Mouse (Mus musculus): ENCODE data around the gene Slc38a11. TPM values are rescaled to one million over a fixed set of nuclear protein-coding genes. Genes with fewer than 3 reads are reported as not detected.

Gene Slc38a11
- 0.58 and 0.73 TPM in 2 replicates for polyA plus RNA-seq (2014; fragmentation: Nextera tagmentation; extraction: Ambion mirVana)

DNA sequence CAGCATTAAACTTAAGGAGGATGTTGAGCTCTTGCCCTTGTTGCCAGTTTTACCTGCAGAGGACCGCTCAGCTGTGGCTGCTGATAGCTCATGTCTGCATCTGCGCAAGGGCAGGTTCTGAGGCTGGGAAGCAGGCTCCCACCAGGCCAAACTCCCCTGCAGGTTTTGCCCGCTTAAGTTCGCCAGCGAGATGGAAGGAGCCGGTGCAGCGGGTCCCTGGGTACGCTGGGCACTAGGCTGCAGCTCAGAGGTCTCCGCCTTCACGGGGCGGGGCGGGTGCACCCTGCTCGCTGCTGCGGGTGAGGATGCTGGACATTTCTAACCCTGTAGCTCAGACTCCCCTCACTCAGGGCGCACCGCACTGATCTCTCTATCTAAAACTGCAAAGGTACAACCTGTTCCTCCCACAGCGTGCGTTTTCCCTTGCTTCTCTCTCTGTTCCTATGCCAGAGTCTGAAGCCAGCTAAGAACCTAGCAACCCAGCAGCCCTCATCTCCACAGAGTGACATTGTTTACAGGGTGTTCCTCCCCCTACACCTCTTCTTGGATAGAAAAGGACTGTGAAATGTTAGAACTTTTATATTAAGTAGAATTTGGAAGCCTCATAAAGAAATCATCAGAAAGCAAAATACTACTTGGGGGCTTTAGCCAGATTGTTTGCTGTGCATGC, at the start of gene Slc38a11:
Slc38a11 (minus strand) TSS at position 207 of the 670 bp plus-strand sequence.
- Histone ChIP-seq H3K4me1 (ENCODE audit: control insufficient read depth, insufficient read depth, low read length) (no peaks in the 10 kb centered on the region), H3K36me3 (ENCODE audit: control insufficient read depth, insufficient read depth, low read length) (no peaks in the 10 kb centered on the region), H3K9me3 (ENCODE audit: control insufficient read depth, low read length) (no peaks in the 10 kb centered on the region), H3K27me3 (replicated peaks; ENCODE audit: control insufficient read depth, insufficient read depth, low read length) (peaks cover 9% of the 10 kb centered on the region), H3K4me3 (ENCODE audit: low read depth, low read length) (peak within 1 kb of the TSS; percentile 15; the same call in 1 of the 2 replicates), H3K9ac (ENCODE audit: low read depth, low read length) (no peak within 1 kb of the TSS), H3K27ac (replicated peaks; ENCODE audit: low read depth, low read length) (no peak within 1 kb of the TSS), H3K4me2 (ENCODE audit: low read depth, low read length) (peak within 1 kb of the TSS; percentile 43)
- peak; percentile 20 for DNase-seq (ENCODE audit: low spot score)
- ATAC-seq (ENCODE audit: low read depth) = peak; percentile 57; the same call in 1 of the 2 replicates
- WGBS = 5% methylated on average over 14 of the region's 18 CpGs

GRCm38 (mm10) chr2:65407110-65407509, 43.3 kb upstream of the Slc38a11 start:
- H3K36me3 ChIP-seq (ENCODE audit: control insufficient read depth, insufficient read depth, low read length) = no peaks in the 10 kb centered on the region
- no peak for DNase-seq (ENCODE audit: low spot score)
- H3K4me2 ChIP-seq (ENCODE audit: low read depth, low read length) = no peak overlapping the region
- no peak overlapping the region for H3K9ac ChIP-seq (ENCODE audit: low read depth, low read length)
- H3K27me3 ChIP-seq (replicated peaks; ENCODE audit: control insufficient read depth, insufficient read depth, low read length) = no peaks in the 10 kb centered on the region
- H3K9me3 ChIP-seq (ENCODE audit: control insufficient read depth, low read length) = no peaks in the 10 kb centered on the region
- ATAC-seq (ENCODE audit: low read depth) = no peak
- no peaks in the 10 kb centered on the region for H3K4me1 ChIP-seq (ENCODE audit: control insufficient read depth, insufficient read depth, low read length)
- WGBS = 83% methylated on average over 2 of the region's 2 CpGs
- no peak overlapping the region for H3K4me3 ChIP-seq (ENCODE audit: low read depth, low read length)
- no peak overlapping the region for H3K27ac ChIP-seq (replicated peaks; ENCODE audit: low read depth, low read length)

DNA sequence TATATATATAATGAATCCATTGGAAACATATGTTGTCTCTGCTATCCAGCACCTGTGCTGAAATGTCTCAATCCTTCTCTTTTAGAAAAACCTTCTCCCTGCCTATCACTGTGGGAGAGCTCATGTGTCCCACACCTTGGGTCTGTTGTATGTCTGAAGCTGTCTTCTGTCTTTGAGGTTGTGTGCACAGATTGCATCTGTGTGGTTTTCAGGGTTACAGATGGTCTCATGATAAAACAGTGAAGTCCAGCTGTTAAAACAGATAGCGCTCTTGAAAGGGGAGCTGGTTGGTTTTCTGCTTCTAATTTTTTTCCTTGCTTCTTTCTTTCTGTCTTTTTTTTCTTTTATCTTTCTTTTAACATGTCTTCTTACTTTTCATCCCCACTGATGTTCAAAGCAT, 41.6 kb upstream of the Slc38a11 start:
- H3K27me3 ChIP-seq (replicated peaks; ENCODE audit: control insufficient read depth, insufficient read depth, low read length) = no peaks in the 10 kb centered on the region
- no peak overlapping the region for H3K4me3 ChIP-seq (ENCODE audit: low read depth, low read length)
- no peaks in the 10 kb centered on the region for H3K36me3 ChIP-seq (ENCODE audit: control insufficient read depth, insufficient read depth, low read length)
- H3K4me1 ChIP-seq (ENCODE audit: control insufficient read depth, insufficient read depth, low read length) = no peaks in the 10 kb centered on the region
- H3K9me3 ChIP-seq (ENCODE audit: control insufficient read depth, low read length) = no peaks in the 10 kb centered on the region
- no peak overlapping the region for H3K9ac ChIP-seq (ENCODE audit: low read depth, low read length)
- ATAC-seq (ENCODE audit: low read depth) (no peak), DNase-seq (ENCODE audit: low spot score) (no peak)
- H3K4me2 ChIP-seq (ENCODE audit: low read depth, low read length) = no peak overlapping the region
- H3K27ac ChIP-seq (replicated peaks; ENCODE audit: low read depth, low read length) = no peak overlapping the region
- 88% methylated on average over 1 of the region's 1 CpGs for WGBS

- no peak overlapping the region for H3K9ac ChIP-seq (ENCODE audit: low read depth, low read length)
- DNase-seq (ENCODE audit: low spot score) (no peak), ATAC-seq (ENCODE audit: low read depth) (no peak)
- H3K27ac ChIP-seq (replicated peaks; ENCODE audit: low read depth, low read length) = no peak overlapping the region
- H3K9me3 ChIP-seq (ENCODE audit: control insufficient read depth, low read length) = no peaks in the 10 kb centered on the region
- no peak overlapping the region for H3K4me3 ChIP-seq (ENCODE audit: low read depth, low read length)
- H3K4me2 ChIP-seq (ENCODE audit: low read depth, low read length) = no peak overlapping the region
- H3K27me3 ChIP-seq (replicated peaks; ENCODE audit: control insufficient read depth, insufficient read depth, low read length) = no peaks in the 10 kb centered on the region
- 68% methylated on average over 5 of the region's 5 CpGs for WGBS
- no peaks in the 10 kb centered on the region for H3K4me1 ChIP-seq (ENCODE audit: control insufficient read depth, insufficient read depth, low read length)
- no peaks in the 10 kb centered on the region for H3K36me3 ChIP-seq (ENCODE audit: control insufficient read depth, insufficient read depth, low read length)
Observed at GRCm38 (mm10) chr2:65402001-65402400, 38.2 kb upstream of the Slc38a11 start.

DNA sequence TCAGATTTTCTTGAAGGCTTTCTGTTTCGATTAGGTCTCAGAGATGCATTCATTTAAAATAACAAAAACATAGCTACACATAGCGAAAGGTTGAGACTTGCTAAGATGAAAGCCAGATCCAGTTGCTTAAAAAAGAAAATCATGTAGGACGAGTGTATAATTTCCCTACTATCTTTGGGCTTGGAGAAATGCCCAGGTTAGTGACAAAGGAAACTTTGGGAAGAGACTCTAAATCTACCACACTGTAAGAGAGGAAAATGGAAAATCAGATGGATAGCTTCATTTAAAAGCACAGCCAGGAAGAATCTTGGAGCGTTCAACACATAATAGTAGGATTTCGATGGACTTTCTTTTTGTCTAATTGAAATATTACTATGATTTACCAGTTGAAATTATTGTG, 36.1 kb upstream of the Slc38a11 start:
- no peaks in the 10 kb centered on the region for H3K27me3 ChIP-seq (replicated peaks; ENCODE audit: control insufficient read depth, insufficient read depth, low read length)
- no peaks in the 10 kb centered on the region for H3K9me3 ChIP-seq (ENCODE audit: control insufficient read depth, low read length)
- no peak overlapping the region for H3K4me2 ChIP-seq (ENCODE audit: low read depth, low read length)
- no peaks in the 10 kb centered on the region for H3K36me3 ChIP-seq (ENCODE audit: control insufficient read depth, insufficient read depth, low read length)
- no peak overlapping the region for H3K9ac ChIP-seq (ENCODE audit: low read depth, low read length)
- no peak for ATAC-seq (ENCODE audit: low read depth)
- H3K27ac ChIP-seq (replicated peaks; ENCODE audit: low read depth, low read length) = no peak overlapping the region
- peak; percentile 26 for DNase-seq (ENCODE audit: low spot score)
- H3K4me1 ChIP-seq (ENCODE audit: control insufficient read depth, insufficient read depth, low read length) = no peaks in the 10 kb centered on the region
- WGBS = 71% methylated on average over 5 of the region's 5 CpGs
- H3K4me3 ChIP-seq (ENCODE audit: low read depth, low read length) = no peak overlapping the region

DNA sequence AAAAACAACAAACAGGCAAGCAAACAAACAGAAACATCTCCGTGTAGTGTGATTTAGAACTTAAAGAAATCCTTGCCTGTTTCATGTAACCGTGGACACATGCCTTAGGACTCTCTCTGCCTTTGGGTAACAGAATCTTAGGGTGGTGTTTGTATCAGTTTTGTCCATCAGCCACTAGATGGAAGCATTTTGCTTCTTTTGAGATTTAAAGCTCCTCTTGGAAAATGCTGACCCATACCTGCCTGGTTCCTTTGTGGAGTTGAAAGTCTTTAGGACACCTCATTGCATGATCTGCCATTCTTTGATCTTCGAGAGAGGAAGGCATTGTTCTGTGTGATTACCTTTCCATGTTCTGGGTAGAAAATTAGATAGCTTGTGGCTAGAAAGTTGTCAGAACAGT, 32.3 kb upstream of the Slc38a11 start:
- Histone ChIP-seq H3K27ac (replicated peaks; ENCODE audit: low read depth, low read length) (no peak overlapping the region), H3K9ac (ENCODE audit: low read depth, low read length) (no peak overlapping the region), H3K4me3 (ENCODE audit: low read depth, low read length) (no peak overlapping the region), H3K4me1 (ENCODE audit: control insufficient read depth, insufficient read depth, low read length) (no peaks in the 10 kb centered on the region), H3K36me3 (ENCODE audit: control insufficient read depth, insufficient read depth, low read length) (no peaks in the 10 kb centered on the region), H3K4me2 (ENCODE audit: low read depth, low read length) (no peak overlapping the region), H3K27me3 (replicated peaks; ENCODE audit: control insufficient read depth, insufficient read depth, low read length) (no peaks in the 10 kb centered on the region), H3K9me3 (ENCODE audit: control insufficient read depth, low read length) (no peaks in the 10 kb centered on the region)
- ATAC-seq (ENCODE audit: low read depth) (0 out of 2 replicates have a peak, but pooled peaks have one; percentile 41), DNase-seq (ENCODE audit: low spot score) (peak; percentile 70)
- 12% methylated on average over 3 of the region's 3 CpGs for WGBS

DNA sequence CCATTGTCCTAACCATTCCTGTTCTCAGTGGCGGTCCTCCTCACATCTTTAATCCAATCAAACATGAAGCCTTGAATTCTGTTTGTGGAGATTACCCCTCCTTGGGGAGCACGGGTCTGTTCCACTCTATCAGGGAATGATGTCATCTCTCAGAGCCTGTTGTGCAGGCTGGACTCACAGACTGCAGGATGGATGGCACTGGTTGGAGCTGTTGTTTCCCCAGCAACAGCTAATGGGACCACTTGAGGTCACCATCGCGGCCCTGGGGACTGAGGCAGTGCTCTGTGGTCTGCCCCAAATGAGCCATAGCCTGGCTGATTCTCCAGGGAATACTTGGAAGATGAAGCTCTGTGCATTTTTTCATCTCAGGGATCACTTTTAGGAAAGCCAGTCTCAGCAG, 29.2 kb upstream of the Slc38a11 start:
- Histone ChIP-seq H3K4me1 (ENCODE audit: control insufficient read depth, insufficient read depth, low read length) (no peaks in the 10 kb centered on the region), H3K9me3 (ENCODE audit: control insufficient read depth, low read length) (no peaks in the 10 kb centered on the region), H3K4me2 (ENCODE audit: low read depth, low read length) (no peak overlapping the region), H3K4me3 (ENCODE audit: low read depth, low read length) (no peak overlapping the region), H3K36me3 (ENCODE audit: control insufficient read depth, insufficient read depth, low read length) (no peaks in the 10 kb centered on the region), H3K27ac (replicated peaks; ENCODE audit: low read depth, low read length) (no peak overlapping the region), H3K27me3 (replicated peaks; ENCODE audit: control insufficient read depth, insufficient read depth, low read length) (no peaks in the 10 kb centered on the region), H3K9ac (ENCODE audit: low read depth, low read length) (no peak overlapping the region)
- DNase-seq (ENCODE audit: low spot score) = no peak
- 72% methylated on average over 4 of the region's 4 CpGs for WGBS
- ATAC-seq (ENCODE audit: low read depth) = peak; percentile 65

GRCm38 (mm10) chr2:65391322-65391721, 27.5 kb upstream of the Slc38a11 start:
- H3K27ac ChIP-seq (replicated peaks; ENCODE audit: low read depth, low read length) = no peak overlapping the region
- no peak overlapping the region for H3K4me3 ChIP-seq (ENCODE audit: low read depth, low read length)
- no peak for ATAC-seq (ENCODE audit: low read depth)
- H3K27me3 ChIP-seq (replicated peaks; ENCODE audit: control insufficient read depth, insufficient read depth, low read length) = no peaks in the 10 kb centered on the region
- WGBS = 83% methylated on average over 6 of the region's 6 CpGs
- H3K9ac ChIP-seq (ENCODE audit: low read depth, low read length) = no peak overlapping the region
- H3K4me2 ChIP-seq (ENCODE audit: low read depth, low read length) = no peak overlapping the region
- H3K9me3 ChIP-seq (ENCODE audit: control insufficient read depth, low read length) = no peaks in the 10 kb centered on the region
- no peak for DNase-seq (ENCODE audit: low spot score)
- H3K4me1 ChIP-seq (ENCODE audit: control insufficient read depth, insufficient read depth, low read length) = no peaks in the 10 kb centered on the region
- no peaks in the 10 kb centered on the region for H3K36me3 ChIP-seq (ENCODE audit: control insufficient read depth, insufficient read depth, low read length)

DNA sequence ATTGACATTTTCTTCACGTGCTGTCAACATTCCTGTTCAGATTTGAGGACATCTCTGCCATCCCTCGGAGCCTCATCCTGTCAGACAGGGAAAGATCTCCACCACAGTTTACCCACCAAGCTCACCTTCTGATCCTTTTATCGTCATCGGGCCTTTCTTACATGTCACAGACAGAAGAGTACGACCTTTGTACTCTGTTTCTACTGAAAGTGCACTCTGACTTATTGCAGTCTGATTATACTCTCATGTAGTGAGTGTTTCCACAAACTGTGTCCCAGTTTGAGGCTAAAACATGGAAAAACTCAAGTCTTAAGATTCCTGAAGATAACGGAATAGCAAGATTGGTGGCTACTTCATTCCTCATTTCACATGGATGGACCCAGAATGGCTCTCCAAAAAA, 21.0 kb upstream of the Slc38a11 start:
- H3K4me3 ChIP-seq (ENCODE audit: low read depth, low read length) = no peak overlapping the region
- H3K9me3 ChIP-seq (ENCODE audit: control insufficient read depth, low read length) = no peaks in the 10 kb centered on the region
- ATAC-seq (ENCODE audit: low read depth) (no peak), DNase-seq (ENCODE audit: low spot score) (no peak)
- H3K4me1 ChIP-seq (ENCODE audit: control insufficient read depth, insufficient read depth, low read length) = peaks cover 8% of the 10 kb centered on the region; the same call in 1 of the 2 replicates
- no peak overlapping the region for H3K4me2 ChIP-seq (ENCODE audit: low read depth, low read length)
- no peak overlapping the region for H3K27ac ChIP-seq (replicated peaks; ENCODE audit: low read depth, low read length)
- H3K36me3 ChIP-seq (ENCODE audit: control insufficient read depth, insufficient read depth, low read length) = no peaks in the 10 kb centered on the region
- no peaks in the 10 kb centered on the region for H3K27me3 ChIP-seq (replicated peaks; ENCODE audit: control insufficient read depth, insufficient read depth, low read length)
- H3K9ac ChIP-seq (ENCODE audit: low read depth, low read length) = no peak overlapping the region
- WGBS = 83% methylated on average over 6 of the region's 6 CpGs

Measured in embryonic facial prominence, embryonic 14.5 days (tissue).